Mouse (Mus musculus) spleen, postnatal 0 days (tissue): Measurements from ENCODE around the gene Tmc5. TPM values are rescaled to one million over a fixed set of nuclear protein-coding genes. Genes with fewer than 3 reads are reported as not detected.

Experiments used
- polyA plus RNA-seq: library from polyadenylated mRNA; unstranded; fragments of >200 nt; fragmentation: Nextera tagmentation; extraction: Ambion mirVana; gene quantifications from 2 replicates; pipeline ENCODE4 v1.2.1, GENCODE M21; 2015

Tmc5 gene
- polyA plus RNA-seq = 0.04 TPM in 1 of 2 replicates, not detected in the other

GRCm38 (mm10) chr7:118597201-118597600, at the start of gene Tmc5:
TSS of gene Tmc5 (plus strand) at chr7:118597297.

GRCm38 (mm10) chr7:118584257-118584907, 12.7 kb upstream of the Tmc5 start, which contains the start of gene Tmc7:
TSS of gene Tmc7 (minus strand) at chr7:118584736.

GRCm38 (mm10) chr7:118705101-118705961, 108.2 kb downstream of the Tmc5 start, which contains the start of gene Gde1:
TSS of gene Gde1 (minus strand) at chr7:118705778.

DNA sequence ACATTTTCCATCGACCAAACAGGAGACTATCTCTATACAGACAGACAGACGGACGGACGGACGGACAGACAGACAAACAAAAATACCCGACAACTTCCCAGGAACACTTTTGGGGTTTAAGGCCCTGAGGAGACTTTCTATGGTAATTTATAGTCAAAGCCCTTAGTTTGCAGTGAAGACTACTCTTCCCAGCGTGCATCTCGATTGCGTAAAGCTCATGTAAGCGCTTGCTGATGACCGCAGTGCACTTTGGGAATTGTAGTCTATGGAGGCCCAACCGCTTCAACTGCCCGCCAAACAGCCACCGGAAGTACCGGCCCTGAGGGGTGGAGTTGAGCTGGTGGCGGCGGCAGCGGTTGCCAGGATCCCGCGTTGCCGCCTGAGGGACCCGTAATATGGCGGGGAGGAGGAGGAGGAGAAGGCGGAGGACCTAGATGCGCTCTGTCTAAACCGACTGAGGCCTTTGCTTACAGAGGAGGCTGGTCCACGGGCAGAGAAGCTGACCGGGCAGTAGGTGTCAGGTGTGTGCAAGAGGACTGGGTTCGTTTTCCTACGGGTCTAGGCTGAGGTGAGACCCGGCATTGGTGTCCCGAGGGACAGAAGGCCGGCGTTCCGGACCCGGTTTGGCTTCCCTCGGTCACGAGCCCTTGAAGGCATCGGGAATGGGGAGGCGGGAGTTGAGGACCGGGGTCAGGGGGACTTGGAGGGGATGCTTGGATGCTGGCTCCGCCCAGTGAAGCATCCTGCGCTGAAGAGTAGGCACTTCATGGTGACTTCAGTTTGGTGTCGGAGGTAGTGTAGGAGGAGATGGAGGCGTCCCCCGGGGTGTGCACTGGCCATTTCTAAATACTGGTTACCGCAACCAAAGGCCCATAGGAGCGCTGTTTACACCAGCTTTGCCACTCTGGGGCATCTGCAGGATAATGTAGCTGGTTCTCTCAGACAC, 115.4 kb downstream of the Tmc5 start, which contains the start of gene Ccp110:
TSS of gene Ccp110 (plus strand) at position 325 of the 946 bp plus-strand sequence.

Other genes with a start within 250 kb of the Tmc5 start
- 0.16 TPM in 1 of 2 replicates, not detected in the other for gene Syt17, start 149.1 kb upstream of the Tmc5 start, polyA plus RNA-seq
- gene Itpripl2, start 105.3 kb upstream of the Tmc5 start, polyA plus RNA-seq = 3.2 and 4.2 TPM in 2 replicates
- 64.2 and 65.1 TPM in 2 replicates for gene Coq7, start 63.9 kb upstream of the Tmc5 start, polyA plus RNA-seq
- 0.28 and 0.76 TPM in 2 replicates for gene Tmc7, start 12.6 kb upstream of the Tmc5 start, polyA plus RNA-seq
- gene Gde1, start 108.5 kb downstream of the Tmc5 start, polyA plus RNA-seq = 53.9 and 54.9 TPM in 2 replicates
- 9.8 and 10.5 TPM in 2 replicates for gene Ccp110, start 115.3 kb downstream of the Tmc5 start, polyA plus RNA-seq
- gene Vps35l, start 142.9 kb downstream of the Tmc5 start, polyA plus RNA-seq = 38.8 and 39.8 TPM in 2 replicates